8 mouse cellular contexts compared by ENCODE assay signal in genomic region chr9:72133089-72133771, GRCm38 (mm10). TPM values are rescaled to one million over a fixed set of nuclear protein-coding genes. Genes with fewer than 3 reads are reported as not detected.
DNase-seq lines count a peak whose midpoint lies in the region; ATAC-seq lines count a peak whose summit lies in the region.

No protein-coding gene starts in this region.

- peak; percentile 93 for ATAC-seq in limb, embryonic 13.5 days (ENCODE audit: low FRiP score, low read depth)
- peak; percentile 95 for ATAC-seq in midbrain, embryonic 15.5 days (replicated peaks)

- 2% methylated on average over 56 of the region's 56 CpGs for WGBS in embryonic facial prominence, embryonic 10.5 days
- 1% methylated on average over 56 of the region's 56 CpGs for WGBS in limb, embryonic 13.5 days
- WGBS in midbrain, embryonic 15.5 days, result 1% methylated on average over 56 of the region's 56 CpGs

- H3K4me1 ChIP-seq in embryonic facial prominence, embryonic 10.5 days, result peaks cover 22% of the 10 kb centered on the region
- peaks cover 21% of the 10 kb centered on the region for H3K4me1 ChIP-seq in limb, embryonic 13.5 days
- peaks cover 15% of the 10 kb centered on the region for H3K4me1 ChIP-seq in midbrain, embryonic 15.5 days

- H3K9me3 ChIP-seq in embryonic facial prominence, embryonic 10.5 days, result no peaks in the 10 kb centered on the region
- no peaks in the 10 kb centered on the region for H3K9me3 ChIP-seq in limb, embryonic 13.5 days
- no peaks in the 10 kb centered on the region for H3K9me3 ChIP-seq in midbrain, embryonic 15.5 days

- H3K4me2 ChIP-seq in limb, embryonic 13.5 days (replicated peaks), result peak overlapping the region; percentile 85
- H3K4me2 ChIP-seq in midbrain, embryonic 15.5 days, result peak overlapping the region; percentile 78

- peak overlapping the region; percentile 66 for H3K4me3 ChIP-seq in embryonic facial prominence, embryonic 10.5 days
- H3K4me3 ChIP-seq in limb, embryonic 13.5 days, result peak overlapping the region; percentile 67
- H3K4me3 ChIP-seq in midbrain, embryonic 15.5 days, result peak overlapping the region; percentile 73

- H3K9ac ChIP-seq in limb, embryonic 13.5 days, result peak overlapping the region; percentile 90
- H3K9ac ChIP-seq in midbrain, embryonic 15.5 days, result peak overlapping the region; percentile 85

- H3K27ac ChIP-seq in embryonic facial prominence, embryonic 10.5 days (replicated peaks), result peak overlapping the region; percentile 97
- peak overlapping the region; percentile 93 for H3K27ac ChIP-seq in limb, embryonic 13.5 days
- H3K27ac ChIP-seq in midbrain, embryonic 15.5 days, result peak overlapping the region; percentile 91

- no peaks in the 10 kb centered on the region for H3K36me3 ChIP-seq in embryonic facial prominence, embryonic 10.5 days (replicated peaks)
- H3K36me3 ChIP-seq in limb, embryonic 13.5 days, result no peaks in the 10 kb centered on the region
- H3K36me3 ChIP-seq in midbrain, embryonic 15.5 days (replicated peaks), result no peaks in the 10 kb centered on the region

- H3K27me3 ChIP-seq in embryonic facial prominence, embryonic 10.5 days (replicated peaks; ENCODE audit: low read depth, poor library complexity, severe bottlenecking), result no peaks in the 10 kb centered on the region; the same call in 1 of the 2 replicates
- H3K27me3 ChIP-seq in limb, embryonic 13.5 days, result no peaks in the 10 kb centered on the region
- H3K27me3 ChIP-seq in midbrain, embryonic 15.5 days (replicated peaks), result no peaks in the 10 kb centered on the region

- DNase-seq in layer of hippocampus, adult 11-12 months (ENCODE audit: low spot score), result peak; percentile 84
- no peak for DNase-seq in layer of hippocampus, adult 9-10 months (ENCODE audit: low spot score)
- DNase-seq in embryonic facial prominence, embryonic 10.5 days (ENCODE audit: low spot score), result peak; percentile 91
- DNase-seq in heart, adult 11 months, result peak; percentile 99
- peak; percentile 92 for DNase-seq in kidney, adult 18-20 months
- peak; percentile 75 to 83 for DNase-seq in spleen, adult 18-20 months

RNA-seq across cellular contexts. Expression of gene Tcf12, which starts 21.6 kb away (rescaled TPM):
- polyA plus RNA-seq in embryonic facial prominence, embryonic 10.5 days (2016; fragmentation: Nextera tagmentation; extraction: Ambion mirVana), result 160 and 169 TPM in 2 replicates
- polyA plus RNA-seq in limb, embryonic 13.5 days (2015; fragmentation: Nextera tagmentation; extraction: Ambion mirVana), result 118 and 125 TPM in 2 replicates
- polyA plus RNA-seq in midbrain, embryonic 15.5 days (2015; fragmentation: Nextera tagmentation; extraction: Ambion mirVana), result 59.9 and 60.9 TPM in 2 replicates
